Mouse (Mus musculus) liver, postnatal 0 days (tissue): ENCODE results near the gene Ptpa. TPM values are rescaled to one million over a fixed set of nuclear protein-coding genes. Genes with fewer than 3 reads are reported as not detected.

Experiments
- ATAC-seq: fragments of 200-750 bp; cut with Nextera tagmentation; 2 replicates; pipeline ENCODE4 v1.8.0; 2017; ENCODE audit warnings: mild to moderate bottlenecking, moderate library complexity
- DNase-seq: peaks from one replicate; pipeline ENCODE4 v3.0.0-alpha.2; 2016
- H3K27ac ChIP-seq: fragments of 300-500 bp; sonication (generic); 2 replicates; pipeline ENCODE4 v1.5.1; 2014; ENCODE audit warnings: antibody characterized with exemption, moderate library complexity, mild to moderate bottlenecking, low read depth
- H3K27me3 ChIP-seq: fragments of 300-500 bp; sonication (generic); 2 replicates; pipeline ENCODE4 v1.6.1; 2014; ENCODE audit warnings: low read length, control low read depth, mixed read lengths; ENCODE audit not compliant: insufficient read depth
- H3K36me3 ChIP-seq: fragments of 300-500 bp; sonication (generic); replicated peaks from 2 replicates; pipeline ENCODE4 v1.6.1; 2014; ENCODE audit warnings: mild to moderate bottlenecking, control low read depth, low read length, moderate library complexity, mixed read lengths; ENCODE audit not compliant: insufficient read depth
- H3K4me1 ChIP-seq: fragments of 300-500 bp; sonication (generic); 2 replicates; pipeline ENCODE4 v1.6.1; 2014; ENCODE audit warnings: antibody characterized with exemption, mild to moderate bottlenecking, control low read depth; ENCODE audit not compliant: insufficient read depth
- H3K4me2 ChIP-seq: fragments of 300-500 bp; sonication (generic); 2 replicates; pipeline ENCODE4 v1.6.1; 2014; ENCODE audit warnings: low read depth, mild to moderate bottlenecking, low read length, moderate library complexity, mixed read lengths
- H3K4me3 ChIP-seq: fragments of 300-500 bp; sonication (generic); 2 replicates; pipeline ENCODE4 v1.5.1; 2014; ENCODE audit warnings: low read depth, low read length
- H3K9ac ChIP-seq: fragments of 300-500 bp; sonication (generic); replicated peaks from 2 replicates; pipeline ENCODE4 v1.6.1; 2014; ENCODE audit warnings: mild to moderate bottlenecking, moderate library complexity
- H3K9me3 ChIP-seq: fragments of 300-500 bp; sonication (generic); 2 replicates; pipeline ENCODE4 v1.6.1; 2016; ENCODE audit warnings: mild to moderate bottlenecking, control low read depth, low read length, mixed read lengths
- CTCF ChIP-seq: sonication (generic); IDR thresholded peaks from 2 replicates; pipeline ENCODE4 v1.5.1; 2016; ENCODE audit warnings: antibody characterized with exemption, low read depth
- EP300 ChIP-seq: IDR thresholded peaks from 2 replicates; pipeline ENCODE4 v1.6.1; 2016; ENCODE audit warnings: antibody characterized with exemption, low read depth, mild to moderate bottlenecking
- WGBS: fragments of 180-500 bp; shearing (Covaris S2); extraction: QIAGEN DNeasy Blood & Tissue Kit; methylation state at CpG from one replicate; pipeline ENCODE4 v1.1.7; 2014; ENCODE audit not compliant: insufficient replicate concordance; 5-methylcytosine and 5-hydroxymethylcytosine counted together
- polyA plus RNA-seq: library from polyadenylated mRNA; unstranded; fragments of >200 nt; fragmentation: Nextera tagmentation; extraction: Ambion mirVana; gene quantifications from 2 replicates; pipeline ENCODE4 v1.2.1, GENCODE M21; 2015

The Ptpa gene
- polyA plus RNA-seq, 1 experiment from 2014 or later: 76.8 TPM

GRCm38 (mm10) chr2:30473431-30474031 is 57.7 kb downstream of the Ptpa start:
- peak; percentile 35 for ATAC-seq
- TF ChIP-seq CTCF (no peak), EP300 (no peak)
- Histone ChIP-seq H3K4me1 (peaks cover 24% of the 10 kb centered on the region), H3K27ac (peak overlapping the region; percentile 83), H3K4me3 (peak overlapping the region; percentile 60), H3K36me3 (no peaks in the 10 kb centered on the region), H3K9ac (peak overlapping the region; percentile 52), H3K9me3 (no peaks in the 10 kb centered on the region), H3K4me2 (peak overlapping the region; percentile 76), H3K27me3 (peaks cover 57% of the 10 kb centered on the region)
- under 1% methylated on average over 37 of the region's 80 CpGs for WGBS
- peak; percentile 49 for DNase-seq

- Histone ChIP-seq H3K27ac (peak within 1 kb of the TSS; percentile 83), H3K4me3 (peak within 1 kb of the TSS; percentile 60), H3K27me3 (peaks cover 52% of the 10 kb centered on the region), H3K4me2 (peak within 1 kb of the TSS; percentile 76), H3K9me3 (no peaks in the 10 kb centered on the region), H3K36me3 (no peaks in the 10 kb centered on the region), H3K9ac (peak within 1 kb of the TSS; percentile 52), H3K4me1 (peaks cover 24% of the 10 kb centered on the region)
- under 1% methylated on average over 37 of the region's 37 CpGs for WGBS
- no peak for TF ChIP-seq CTCF
- no peak for TF ChIP-seq EP300
- DNase-seq (peak; percentile 84), ATAC-seq (peak; percentile 79)
Measured at GRCm38 (mm10) chr2:30474039-30474438, 58.2 kb downstream of the Ptpa start, which contains the start of gene Ier5l. Gene Ier5l, minus strand, starts transcription at chr2:30474219.

- H3K4me3 ChIP-seq: peak overlapping the region; percentile 60; the same call in 1 of the 2 replicates
- DNase-seq (no peak), ATAC-seq (no peak)
- no peak overlapping the region for H3K27ac ChIP-seq
- no peaks in the 10 kb centered on the region for H3K9me3 ChIP-seq
- no peak for TF ChIP-seq EP300
- TF ChIP-seq CTCF: no peak
- no peak overlapping the region for H3K9ac ChIP-seq
- H3K4me1 ChIP-seq: peaks cover 22% of the 10 kb centered on the region
- 42% methylated on average over 4 of the region's 4 CpGs for WGBS
- no peaks in the 10 kb centered on the region for H3K36me3 ChIP-seq
- peak overlapping the region; percentile 76 for H3K4me2 ChIP-seq
- H3K27me3 ChIP-seq: peaks cover 46% of the 10 kb centered on the region
Measured at GRCm38 (mm10) chr2:30474776-30475175, 58.9 kb downstream of the Ptpa start.

GRCm38 (mm10) chr2:30475457-30475856 is 59.6 kb downstream of the Ptpa start:
- DNase-seq (no peak), ATAC-seq (no peak)
- Histone ChIP-seq H3K27me3 (peaks cover 39% of the 10 kb centered on the region), H3K4me3 (no peak overlapping the region), H3K9me3 (no peaks in the 10 kb centered on the region), H3K27ac (no peak overlapping the region), H3K4me1 (peaks cover 16% of the 10 kb centered on the region), H3K9ac (no peak overlapping the region), H3K4me2 (no peak overlapping the region), H3K36me3 (no peaks in the 10 kb centered on the region)
- TF ChIP-seq CTCF (no peak), EP300 (no peak)
- 86% methylated on average over 7 of the region's 7 CpGs for WGBS

GRCm38 (mm10) chr2:30476241-30476640 is 60.4 kb downstream of the Ptpa start:
- H3K9me3 ChIP-seq: no peaks in the 10 kb centered on the region
- 71% methylated on average over 2 of the region's 2 CpGs for WGBS

GRCm38 (mm10) chr2:30478526-30478925 is 62.7 kb downstream of the Ptpa start:
- Histone ChIP-seq H3K9ac (no peak overlapping the region), H3K27ac (no peak overlapping the region), H3K4me1 (peaks cover 9% of the 10 kb centered on the region), H3K9me3 (no peaks in the 10 kb centered on the region), H3K4me3 (no peak overlapping the region), H3K27me3 (peaks cover 17% of the 10 kb centered on the region), H3K4me2 (no peak overlapping the region), H3K36me3 (no peaks in the 10 kb centered on the region)
- ATAC-seq: no peak
- WGBS: 72% methylated on average over 1 of the region's 1 CpGs
- DNase-seq: no peak
- TF ChIP-seq EP300 (no peak), CTCF (no peak)

More at GRCm38 (mm10) chr2:30476241-30476640, 60.4 kb downstream of the Ptpa start:
- H3K4me1 ChIP-seq: peaks cover 14% of the 10 kb centered on the region
- no peak overlapping the region for H3K9ac ChIP-seq
- no peak for ATAC-seq
- no peak overlapping the region for H3K4me3 ChIP-seq
- peaks cover 31% of the 10 kb centered on the region for H3K27me3 ChIP-seq
- H3K27ac ChIP-seq: no peak overlapping the region
- no peak overlapping the region for H3K4me2 ChIP-seq
- H3K36me3 ChIP-seq: no peaks in the 10 kb centered on the region
- TF ChIP-seq CTCF (no peak), EP300 (no peak)
- no peak for DNase-seq
